Mouse (Mus musculus) midbrain, embryonic 11.5 days (tissue): ENCODE measurements around the gene Dynlt1c. TPM values are rescaled to one million over a fixed set of nuclear protein-coding genes. Genes with fewer than 3 reads are reported as not detected.
"Not testable (repeated sequence)": the region's sequence is repeated elsewhere in the genome, so short reads cannot be mapped to it uniquely, and the experiment has no call there.

Experiments used
- ATAC-seq: fragments of 200-750 bp; cut with Nextera tagmentation; 2 replicates; pipeline ENCODE4 v1.8.0; 2017; ENCODE audit warnings: moderate TSS enrichment, moderate library complexity; ENCODE audit not compliant: low FRiP score
- DNase-seq: peaks from one replicate; pipeline ENCODE4 v3.0.0; 2015; ENCODE audit warnings: low spot score; ENCODE audit errors: missing footprints
- H3K27ac ChIP-seq: fragments of 300-500 bp; sonication (generic); 2 replicates; pipeline ENCODE4 v1.5.1; 2014; ENCODE audit warnings: low read depth, low read length
- H3K27me3 ChIP-seq: fragments of 300-500 bp; sonication (generic); 2 replicates; pipeline ENCODE4 v1.6.1; 2014; ENCODE audit warnings: mild to moderate bottlenecking, low read length, moderate library complexity, mixed read lengths; ENCODE audit not compliant: control insufficient read depth, insufficient read depth
- H3K36me3 ChIP-seq: fragments of 300-500 bp; sonication (generic); 2 replicates; pipeline ENCODE4 v1.6.1; 2014; ENCODE audit warnings: mild to moderate bottlenecking, low read length, moderate library complexity, mixed read lengths; ENCODE audit not compliant: control insufficient read depth, insufficient read depth
- H3K4me1 ChIP-seq: fragments of 300-500 bp; sonication (generic); 2 replicates; pipeline ENCODE4 v1.6.1; 2014; ENCODE audit warnings: low read length; ENCODE audit not compliant: control insufficient read depth, insufficient read depth
- H3K4me2 ChIP-seq: fragments of 300-500 bp; sonication (generic); 2 replicates; pipeline ENCODE4 v1.6.1; 2014; ENCODE audit warnings: mild to moderate bottlenecking, moderate library complexity
- H3K4me3 ChIP-seq: fragments of 300-500 bp; sonication (generic); 2 replicates; pipeline ENCODE4 v1.5.1; 2014; ENCODE audit warnings: low read depth, low read length
- H3K9ac ChIP-seq: fragments of 300-500 bp; sonication (generic); 2 replicates; pipeline ENCODE4 v1.6.1; 2014; ENCODE audit warnings: low read length
- H3K9me3 ChIP-seq: fragments of 300-500 bp; sonication (generic); 2 replicates; pipeline ENCODE4 v1.6.1; 2016; ENCODE audit warnings: low read length; ENCODE audit not compliant: control insufficient read depth
- WGBS: fragments of 180-500 bp; shearing (Covaris S2); extraction: QIAGEN DNeasy Blood & Tissue Kit; methylation state at CpG from one replicate; pipeline ENCODE4 v1.1.7; 2014; 5-methylcytosine and 5-hydroxymethylcytosine counted together
- polyA plus RNA-seq: library from polyadenylated mRNA; unstranded; fragments of >200 nt; fragmentation: Nextera tagmentation; extraction: Ambion mirVana; gene quantifications from 2 replicates; pipeline ENCODE4 v1.2.1, GENCODE M21; 2014

The Dynlt1c gene
- polyA plus RNA-seq, 1 experiment from 2014 or later, result 33.3 TPM

DNA sequence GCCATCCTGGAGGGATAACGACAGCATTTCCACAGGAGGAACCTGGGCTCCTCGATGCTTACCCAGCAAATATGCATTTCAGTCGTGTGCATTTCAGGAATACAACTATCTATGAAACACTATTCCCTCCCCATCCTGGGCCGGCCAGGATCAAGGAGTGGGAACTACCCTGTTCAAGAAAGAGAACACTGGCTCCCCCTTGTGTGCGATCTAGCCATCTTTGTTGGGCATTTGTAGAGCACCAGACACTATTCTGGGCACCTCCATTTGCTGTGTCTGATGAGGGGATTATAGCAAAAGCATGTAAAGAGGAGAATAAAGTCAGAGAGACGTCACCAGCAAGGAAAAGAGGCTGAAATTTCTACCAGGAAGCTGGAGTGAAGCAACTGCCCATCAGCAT is 12.8 kb upstream of the Dynlt1c start:
- ATAC-seq, H3K27ac ChIP-seq, H3K4me3 ChIP-seq, H3K9me3 ChIP-seq, H3K36me3 ChIP-seq, H3K27me3 ChIP-seq, H3K4me2 ChIP-seq, DNase-seq, H3K9ac ChIP-seq, H3K4me1 ChIP-seq: not testable (repeated sequence)
- WGBS, result no CpG with 5 or more reads among the region's 6 CpGs

GRCm38 (mm10) chr17:6592109-6592508 is 9.4 kb upstream of the Dynlt1c start:
- 90% methylated on average over 2 of the region's 3 CpGs for WGBS
- H3K9ac ChIP-seq, H3K27ac ChIP-seq, DNase-seq, H3K9me3 ChIP-seq, H3K36me3 ChIP-seq, ATAC-seq, H3K27me3 ChIP-seq, H3K4me2 ChIP-seq, H3K4me1 ChIP-seq, H3K4me3 ChIP-seq: not testable (repeated sequence)

- not testable (repeated sequence) for H3K27ac ChIP-seq, H3K9me3 ChIP-seq, H3K27me3 ChIP-seq, H3K36me3 ChIP-seq, H3K9ac ChIP-seq, DNase-seq, H3K4me2 ChIP-seq, H3K4me3 ChIP-seq, H3K4me1 ChIP-seq, ATAC-seq
- WGBS, result 54% methylated on average over 3 of the region's 3 CpGs
Observed at GRCm38 (mm10) chr17:6593896-6594295, 7.6 kb upstream of the Dynlt1c start.

GRCm38 (mm10) chr17:6595776-6596497 is 5.5 kb upstream of the Dynlt1c start:
- not testable (repeated sequence) for DNase-seq, ATAC-seq, H3K4me1 ChIP-seq, H3K9me3 ChIP-seq, H3K27me3 ChIP-seq, H3K27ac ChIP-seq, H3K36me3 ChIP-seq, H3K4me3 ChIP-seq, H3K9ac ChIP-seq, H3K4me2 ChIP-seq
- 68% methylated on average over 6 of the region's 15 CpGs for whole genome bisulfite sequencing

DNA sequence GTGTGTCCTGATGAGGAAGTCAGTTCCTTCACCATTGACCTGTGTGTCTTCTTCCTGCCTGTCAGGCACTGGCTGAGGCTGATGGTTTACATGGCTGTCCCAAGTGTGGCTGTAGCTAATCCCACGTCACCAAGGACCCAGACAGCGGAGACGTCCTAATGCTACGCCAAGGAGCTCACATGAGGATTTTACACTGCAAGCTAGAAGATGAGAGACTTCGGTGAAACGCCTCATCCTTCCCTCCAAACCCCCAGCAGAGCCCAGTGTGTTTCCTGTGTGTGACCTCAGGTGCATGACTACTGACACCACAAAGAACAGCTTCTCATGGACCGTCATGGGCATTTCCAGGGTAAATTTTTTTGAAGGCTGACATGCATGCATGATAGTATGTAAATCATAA is 3.1 kb upstream of the Dynlt1c start:
- H3K4me3 ChIP-seq, H3K9ac ChIP-seq, H3K27me3 ChIP-seq, H3K4me2 ChIP-seq, H3K36me3 ChIP-seq, H3K9me3 ChIP-seq, DNase-seq, H3K27ac ChIP-seq, ATAC-seq, H3K4me1 ChIP-seq: not testable (repeated sequence)
- WGBS, result 90% methylated on average over 7 of the region's 7 CpGs

GRCm38 (mm10) chr17:6600216-6600911 is 1.1 kb upstream of the Dynlt1c start:
- 92% methylated on average over 5 of the region's 8 CpGs for whole genome bisulfite sequencing
- H3K9ac ChIP-seq, DNase-seq, H3K9me3 ChIP-seq, ATAC-seq, H3K27ac ChIP-seq, H3K36me3 ChIP-seq, H3K4me2 ChIP-seq, H3K4me1 ChIP-seq, H3K4me3 ChIP-seq, H3K27me3 ChIP-seq: not testable (repeated sequence)

GRCm38 (mm10) chr17:6602205-6602604 is 734 bp downstream of the Dynlt1c start:
- H3K4me3 ChIP-seq, H3K4me2 ChIP-seq: not testable (repeated sequence)

DNA sequence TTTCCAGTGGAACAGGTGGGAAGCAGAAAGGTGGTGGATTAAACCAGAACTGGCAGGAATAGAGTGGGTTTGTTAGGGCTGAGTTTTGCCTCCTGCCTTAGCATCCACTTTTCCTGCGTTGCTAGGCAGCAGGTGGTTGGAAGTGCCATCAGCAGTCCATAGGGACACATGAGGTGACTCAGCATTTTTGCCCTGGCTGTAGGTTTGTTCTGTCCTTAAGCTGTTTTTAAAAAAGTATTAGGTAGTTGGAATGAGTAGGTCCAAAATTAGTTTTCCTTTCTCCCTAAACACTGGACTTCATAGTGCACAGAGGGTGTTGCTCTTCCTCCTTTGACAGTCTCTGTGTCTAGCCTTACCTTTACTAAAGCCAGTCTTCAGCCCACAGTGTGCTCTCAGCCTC is 3.9 kb downstream of the Dynlt1c start:
- H3K4me2 ChIP-seq, H3K9ac ChIP-seq, H3K9me3 ChIP-seq, H3K27ac ChIP-seq, ATAC-seq, H3K4me1 ChIP-seq, H3K36me3 ChIP-seq, H3K4me3 ChIP-seq, DNase-seq, H3K27me3 ChIP-seq: not testable (repeated sequence)
- WGBS, result 79% methylated on average over 1 of the region's 1 CpGs

More at GRCm38 (mm10) chr17:6602205-6602604, 734 bp downstream of the Dynlt1c start:
- not testable (repeated sequence) for H3K4me1 ChIP-seq, DNase-seq, H3K9me3 ChIP-seq, H3K27ac ChIP-seq, H3K36me3 ChIP-seq, H3K27me3 ChIP-seq, H3K9ac ChIP-seq, ATAC-seq
- WGBS, result 38% methylated on average over 3 of the region's 4 CpGs

DNA sequence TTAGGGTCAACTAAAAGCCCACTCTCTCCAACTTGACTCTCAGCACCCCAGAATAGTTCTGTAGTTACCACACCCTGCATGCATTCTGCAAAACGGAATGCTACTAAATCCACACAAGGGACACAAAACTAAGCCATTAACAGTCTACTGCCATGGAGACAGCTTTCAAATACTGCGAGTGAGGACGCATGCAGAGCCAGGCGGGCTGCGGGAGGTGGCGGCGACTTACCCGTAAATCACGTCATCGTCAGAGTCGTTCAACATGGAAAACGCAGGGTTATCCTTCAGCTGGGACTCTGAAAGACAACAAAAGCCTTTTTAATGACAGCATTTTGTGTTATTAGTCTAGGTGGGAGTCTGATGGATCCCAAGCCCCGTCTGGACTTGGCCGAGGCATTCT is 12.1 kb downstream of the Dynlt1c start:
- not testable (repeated sequence) for H3K9ac ChIP-seq, H3K4me3 ChIP-seq, ATAC-seq, H3K27ac ChIP-seq, DNase-seq, H3K27me3 ChIP-seq, H3K4me1 ChIP-seq, H3K9me3 ChIP-seq, H3K36me3 ChIP-seq, H3K4me2 ChIP-seq
- 95% methylated on average over 11 of the region's 14 CpGs for WGBS
